Mouse (Mus musculus) forebrain, embryonic 16.5 days (tissue): ENCODE data around the gene Klra17. TPM values are rescaled to one million over a fixed set of nuclear protein-coding genes. Genes with fewer than 3 reads are reported as not detected.
"Not testable (repeated sequence)": the region's sequence is repeated elsewhere in the genome, so short reads cannot be mapped to it uniquely, and the experiment has no call there.

Source experiments
- ATAC-seq: fragments of 200-750 bp; cut with Nextera tagmentation; 2 replicates; pipeline ENCODE4 v1.8.0; 2017; ENCODE audit warnings: mild to moderate bottlenecking, moderate library complexity
- H3K27ac ChIP-seq: fragments of 300-500 bp; sonication (generic); 2 replicates; pipeline ENCODE4 v1.5.1; 2014; ENCODE audit warnings: low read length, control low read depth
- H3K27me3 ChIP-seq: fragments of 300-500 bp; sonication (generic); replicated peaks from 2 replicates; pipeline ENCODE4 v1.6.1; 2014; ENCODE audit warnings: low read length; ENCODE audit not compliant: control insufficient read depth, insufficient read depth
- H3K36me3 ChIP-seq: fragments of 300-500 bp; sonication (generic); 2 replicates; pipeline ENCODE4 v1.6.1; 2014; ENCODE audit not compliant: control insufficient read depth, insufficient read depth
- H3K4me1 ChIP-seq: fragments of 300-500 bp; sonication (generic); replicated peaks from 2 replicates; pipeline ENCODE4 v1.6.1; 2014; ENCODE audit warnings: low read length; ENCODE audit not compliant: control insufficient read depth, insufficient read depth
- H3K4me2 ChIP-seq: fragments of 300-500 bp; sonication (generic); 2 replicates; pipeline ENCODE4 v1.6.1; 2014; ENCODE audit warnings: mild to moderate bottlenecking, low read length, control low read depth
- H3K4me3 ChIP-seq: fragments of 300-500 bp; sonication (generic); replicated peaks from 2 replicates; pipeline ENCODE4 v1.5.1; 2014; ENCODE audit warnings: mild to moderate bottlenecking, low read length, control low read depth
- H3K9ac ChIP-seq: fragments of 300-500 bp; sonication (generic); replicated peaks from 2 replicates; pipeline ENCODE4 v1.6.1; 2014; ENCODE audit warnings: low read depth, low read length, control low read depth
- H3K9me3 ChIP-seq: fragments of 300-500 bp; sonication (generic); 2 replicates; pipeline ENCODE4 v1.6.1; 2016; ENCODE audit warnings: low read length; ENCODE audit not compliant: control insufficient read depth
- WGBS: fragments of 180-500 bp; shearing (Covaris S2); extraction: QIAGEN DNeasy Blood & Tissue Kit; methylation state at CpG from one replicate; pipeline ENCODE4 v1.1.7; 2014; 5-methylcytosine and 5-hydroxymethylcytosine counted together
- polyA plus RNA-seq: library from polyadenylated mRNA; unstranded; fragments of >200 nt; fragmentation: Nextera tagmentation; extraction: Ambion mirVana; gene quantifications from 2 replicates; pipeline ENCODE4 v1.2.1, GENCODE M21; 2015

Klra17 gene
- not detected in 2 replicates for polyA plus RNA-seq

DNA sequence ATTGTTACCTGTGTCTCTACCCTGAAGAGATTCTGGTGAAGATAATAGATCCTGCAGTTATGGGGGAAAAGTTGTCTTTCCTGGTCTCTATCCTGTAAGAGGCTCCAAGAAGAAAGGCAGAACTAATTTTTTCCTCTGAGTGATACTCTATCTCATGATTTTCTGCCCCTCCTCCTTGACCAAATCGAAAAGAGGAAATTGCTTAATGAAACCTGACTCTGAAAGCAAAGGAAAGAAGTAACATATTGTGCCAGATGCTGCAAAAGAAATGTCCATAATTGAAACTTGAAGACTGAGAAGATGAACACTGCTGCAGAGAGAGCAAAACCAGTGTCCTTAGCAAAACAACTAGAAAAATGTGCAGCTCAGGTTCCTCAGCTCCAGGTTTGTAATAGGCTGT lies at the start of gene Klra17:
Gene Klra17 (minus strand): TSS at position 124 of the 400 bp plus-strand sequence.
- H3K4me3 ChIP-seq, result no peak within 1 kb of the TSS
- no peak within 1 kb of the TSS for H3K27ac ChIP-seq
- no peaks in the 10 kb centered on the region for H3K4me1 ChIP-seq
- peaks cover 11% of the 10 kb centered on the region; the same call in 1 of the 2 replicates for H3K9me3 ChIP-seq
- no peaks in the 10 kb centered on the region for H3K27me3 ChIP-seq
- no peaks in the 10 kb centered on the region for H3K36me3 ChIP-seq
- no peak within 1 kb of the TSS for H3K9ac ChIP-seq
- 42% methylated on average over 1 of the region's 1 CpGs for WGBS
- no peak within 1 kb of the TSS for H3K4me2 ChIP-seq
- no peak for ATAC-seq

DNA sequence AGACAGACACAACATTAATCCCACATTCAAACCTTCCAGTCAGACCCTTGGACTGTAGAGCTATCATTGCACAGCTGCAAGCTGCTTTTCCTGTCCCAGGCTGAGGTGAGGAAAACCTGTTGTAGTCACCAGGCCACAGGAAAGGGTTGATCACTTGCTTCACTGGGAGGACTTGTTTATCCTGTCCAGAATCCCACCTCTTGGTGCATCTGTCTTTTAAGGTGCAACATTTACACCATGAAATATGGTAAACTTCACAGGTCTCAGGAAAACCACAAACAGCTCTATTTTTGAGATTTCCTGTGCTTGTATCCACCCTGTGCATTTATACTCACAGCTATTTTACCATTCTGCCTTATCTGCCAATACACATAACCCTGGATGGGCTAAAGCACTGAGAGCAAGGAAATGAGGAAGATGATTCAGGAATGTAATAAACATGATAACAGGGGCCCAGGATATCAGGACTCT lies 41.0 kb upstream of the Klra17 start, which contains the start of gene Klra5:
Gene Klra5 (minus strand): TSS at position 175 of the 471 bp plus-strand sequence.
- ATAC-seq, H3K9me3 ChIP-seq, H3K4me2 ChIP-seq, H3K4me1 ChIP-seq, H3K4me3 ChIP-seq, H3K36me3 ChIP-seq, H3K9ac ChIP-seq, H3K27ac ChIP-seq, H3K27me3 ChIP-seq: not testable (repeated sequence)

DNA sequence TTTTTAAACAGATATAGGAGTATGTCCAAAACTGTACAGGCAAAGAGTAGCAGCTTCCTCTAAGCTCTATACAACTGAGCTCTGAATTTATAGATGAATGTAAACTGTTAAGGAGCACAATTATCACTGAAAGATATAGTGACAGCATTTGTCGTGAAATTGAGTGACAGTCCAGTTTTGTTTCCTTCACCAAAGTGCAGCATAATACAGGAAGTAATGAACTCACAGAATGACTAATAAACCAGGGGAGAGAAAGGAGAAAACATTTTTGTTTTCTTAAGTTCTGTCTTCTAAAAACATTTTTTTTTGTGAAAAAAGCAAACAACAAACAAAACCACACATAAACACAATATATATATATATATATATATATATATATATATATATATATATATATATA lies 40.5 kb upstream of the Klra17 start:
- no peaks in the 10 kb centered on the region for H3K36me3 ChIP-seq
- no peak for ATAC-seq
- no peaks in the 10 kb centered on the region for H3K4me1 ChIP-seq
- 85% methylated on average over 1 of the region's 1 CpGs for WGBS
- H3K9ac ChIP-seq, result no peak overlapping the region
- no peaks in the 10 kb centered on the region for H3K27me3 ChIP-seq
- H3K9me3 ChIP-seq, result peaks cover 5% of the 10 kb centered on the region; the same call in 1 of the 2 replicates
- H3K4me3 ChIP-seq, result no peak overlapping the region
- H3K4me2 ChIP-seq, result no peak overlapping the region
- no peak overlapping the region for H3K27ac ChIP-seq

DNA sequence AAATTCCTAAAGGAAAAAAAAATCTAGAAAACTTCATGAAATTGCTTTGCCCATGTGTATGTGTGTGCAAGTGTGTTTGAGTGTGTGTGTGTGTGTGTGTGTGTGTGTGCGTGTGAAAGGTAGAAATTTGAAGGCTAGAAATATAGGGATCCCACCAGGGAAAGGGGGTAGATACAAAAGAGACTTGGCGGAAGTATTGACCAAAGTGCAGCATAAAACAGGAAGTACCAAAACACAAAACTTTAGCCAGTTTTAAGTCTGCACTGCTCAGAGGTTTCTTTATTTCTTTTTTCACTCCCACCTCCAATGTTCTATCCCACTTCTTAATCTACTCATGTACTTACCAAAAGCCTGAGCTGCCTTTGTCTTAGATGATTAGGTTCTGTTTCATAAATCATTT lies 6.1 kb upstream of the Klra17 start:
- Histone ChIP-seq H3K4me3 (no peak overlapping the region), H3K27me3 (no peaks in the 10 kb centered on the region), H3K9me3 (peaks cover 13% of the 10 kb centered on the region; the same call in 1 of the 2 replicates), H3K27ac (no peak overlapping the region), H3K4me2 (no peak overlapping the region), H3K9ac (no peak overlapping the region), H3K36me3 (no peaks in the 10 kb centered on the region), H3K4me1 (no peaks in the 10 kb centered on the region)
- 90% methylated on average over 2 of the region's 2 CpGs for WGBS
- no peak for ATAC-seq

DNA sequence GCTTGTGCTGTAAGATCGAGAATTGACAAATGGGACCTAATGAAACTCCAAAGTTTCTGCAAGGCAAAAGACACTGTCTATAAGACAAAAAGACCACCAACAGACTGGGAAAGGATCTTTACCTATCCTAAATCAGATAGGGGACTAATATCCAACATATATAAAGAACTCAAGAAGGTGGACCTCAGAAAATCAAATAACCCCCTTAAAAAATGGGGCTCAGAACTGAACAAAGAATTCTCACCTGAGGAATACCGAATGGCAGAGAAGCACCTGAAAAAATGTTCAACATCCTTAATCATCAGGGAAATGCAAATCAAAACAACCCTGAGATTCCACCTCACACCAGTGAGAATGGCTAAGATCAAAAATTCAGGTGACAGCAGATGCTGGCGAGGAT lies 14.1 kb downstream of the Klra17 start, which contains the start of gene Gm17631:
Gene Gm17631 (plus strand): TSS at position 301 of the 400 bp plus-strand sequence.
- not testable (repeated sequence) for H3K9me3 ChIP-seq, H3K27me3 ChIP-seq, H3K9ac ChIP-seq, ATAC-seq, H3K4me1 ChIP-seq, H3K4me3 ChIP-seq, H3K36me3 ChIP-seq, H3K27ac ChIP-seq, H3K4me2 ChIP-seq
- no CpG with 5 or more reads among the region's 3 CpGs for WGBS

DNA sequence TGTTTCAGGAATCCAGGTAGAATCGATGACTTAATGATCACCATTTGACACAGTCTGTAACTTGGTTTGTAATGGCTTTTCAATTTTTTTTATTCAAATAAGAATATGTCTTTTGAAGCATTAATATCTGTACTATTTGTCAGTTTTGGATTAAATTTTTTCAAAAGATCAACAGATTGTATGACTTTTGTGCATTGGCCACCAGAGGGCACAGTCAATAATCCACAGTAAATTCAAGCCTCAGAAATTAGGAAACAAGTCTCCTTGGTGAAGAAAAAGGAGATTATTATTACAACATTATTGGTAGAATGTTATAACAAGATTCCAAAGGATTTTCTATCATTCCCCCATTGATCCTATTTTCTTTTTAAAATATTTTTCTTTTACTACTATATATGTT lies 50.9 kb downstream of the Klra17 start:
- no peak overlapping the region for H3K27ac ChIP-seq
- WGBS, result 86% methylated on average over 1 of the region's 1 CpGs
- no peak overlapping the region for H3K4me2 ChIP-seq
- no peaks in the 10 kb centered on the region for H3K36me3 ChIP-seq
- no peak overlapping the region for H3K9ac ChIP-seq
- H3K4me1 ChIP-seq, result no peaks in the 10 kb centered on the region
- H3K9me3 ChIP-seq, result peaks cover 5% of the 10 kb centered on the region
- ATAC-seq, result no peak
- no peak overlapping the region for H3K4me3 ChIP-seq
- H3K27me3 ChIP-seq, result no peaks in the 10 kb centered on the region

DNA sequence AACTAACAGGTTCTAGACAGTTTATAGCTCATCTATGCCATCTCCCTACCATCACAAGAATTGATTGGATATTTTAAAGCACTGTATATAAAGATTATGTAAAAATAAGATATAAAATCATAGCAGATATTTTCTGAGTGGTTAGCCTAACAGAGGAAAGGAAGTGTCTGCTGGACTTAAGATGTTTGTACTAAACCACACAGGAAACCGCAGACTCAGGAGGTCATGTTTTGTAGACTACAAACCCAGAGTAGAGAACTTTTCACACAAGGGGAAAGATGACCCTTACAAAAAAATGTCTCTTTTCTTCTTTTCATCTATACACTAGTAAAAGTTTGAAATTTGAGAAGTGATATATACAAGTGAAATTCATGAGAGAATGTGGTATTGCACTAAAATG lies 52.5 kb downstream of the Klra17 start:
- Histone ChIP-seq H3K9me3 (peaks cover 2% of the 10 kb centered on the region; the same call in 1 of the 2 replicates), H3K9ac (no peak overlapping the region), H3K4me1 (no peaks in the 10 kb centered on the region), H3K4me3 (no peak overlapping the region), H3K36me3 (no peaks in the 10 kb centered on the region), H3K27ac (no peak overlapping the region), H3K4me2 (no peak overlapping the region), H3K27me3 (no peaks in the 10 kb centered on the region)
- WGBS, result 77% methylated on average over 1 of the region's 1 CpGs
- ATAC-seq, result no peak

DNA sequence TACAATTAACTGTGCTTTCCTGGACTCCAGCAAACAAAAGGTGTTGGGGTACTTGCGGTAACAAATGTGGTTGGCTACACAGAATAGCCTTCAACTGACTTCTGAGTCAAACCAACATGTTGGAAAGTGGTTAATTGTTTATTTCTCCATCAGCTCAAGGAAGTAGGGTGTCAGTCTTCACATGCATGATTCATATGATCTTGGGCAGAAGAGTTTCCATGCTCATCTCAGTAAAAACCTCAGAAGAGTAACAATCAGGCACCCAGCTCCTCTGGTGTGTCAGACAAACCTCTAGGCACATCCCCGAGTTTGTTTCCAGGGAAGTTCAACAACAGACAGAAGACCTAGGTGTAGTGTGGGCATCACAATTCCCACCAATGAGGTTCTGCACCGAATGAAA lies 58.7 kb downstream of the Klra17 start:
- Histone ChIP-seq H3K9ac (no peak overlapping the region), H3K27ac (no peak overlapping the region), H3K36me3 (no peaks in the 10 kb centered on the region), H3K9me3 (no peaks in the 10 kb centered on the region; the same call in 1 of the 2 replicates), H3K4me2 (no peak overlapping the region), H3K27me3 (no peaks in the 10 kb centered on the region), H3K4me3 (no peak overlapping the region), H3K4me1 (no peaks in the 10 kb centered on the region)
- no peak for ATAC-seq
- 61% methylated on average over 3 of the region's 3 CpGs for WGBS

DNA sequence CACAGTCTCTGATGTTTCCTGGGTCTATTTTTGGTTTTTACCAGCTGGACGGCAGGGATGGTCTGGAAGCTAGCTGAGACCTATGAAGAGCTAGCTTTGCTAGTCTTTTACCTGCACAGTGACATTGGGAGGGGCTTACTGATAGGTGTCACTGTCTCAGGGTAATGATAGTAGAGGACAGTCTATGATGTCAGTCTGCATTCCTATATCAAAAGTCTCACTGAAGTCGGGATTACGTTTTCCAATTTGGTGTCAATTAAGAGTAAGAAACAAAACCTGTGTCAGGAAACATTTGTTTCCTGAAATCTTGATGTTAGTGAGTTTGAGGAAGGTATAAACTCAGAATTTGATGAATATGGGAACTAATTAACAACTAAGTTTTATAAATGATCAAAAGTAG lies 92.3 kb downstream of the Klra17 start, which contains the start of gene Gm156:
Gene Gm156 (minus strand): TSS at position 101 of the 400 bp plus-strand sequence.
- H3K36me3 ChIP-seq, H3K4me2 ChIP-seq, H3K4me1 ChIP-seq, H3K27ac ChIP-seq, H3K9me3 ChIP-seq, ATAC-seq, H3K9ac ChIP-seq, H3K4me3 ChIP-seq, H3K27me3 ChIP-seq: not testable (repeated sequence)
- 90% methylated on average over 3 of the region's 3 CpGs for WGBS
